Mouse (Mus musculus): ENCODE data around the gene Lalba.
A peak's percentile ranks its signal among the peaks of the same experiment; 100 is the strongest.
"Not testable (repeated sequence)": the region's sequence is repeated elsewhere in the genome, so short reads cannot be mapped to it uniquely, and the experiment has no call there.

Lalba gene

GRCm38 (mm10) chr15:98482701-98483100, at the start of gene Lalba:
TSS of gene Lalba (minus strand) at chr15:98482721.
- no peak for DNase-seq (ENCODE audit: extremely low read depth, low read depth)

- DNase-seq (ENCODE audit: extremely low read depth, low read depth): peak; percentile 59
Observed at GRCm38 (mm10) chr15:98532281-98532680, 49.8 kb upstream of the Lalba start.

GRCm38 (mm10) chr15:98528066-98528563, 45.6 kb upstream of the Lalba start:
- no peak for DNase-seq (ENCODE audit: extremely low read depth, low read depth)

GRCm38 (mm10) chr15:98527056-98527771, 44.7 kb upstream of the Lalba start:
- DNase-seq (ENCODE audit: extremely low read depth, low read depth): no peak

GRCm38 (mm10) chr15:98526057-98526456, 43.5 kb upstream of the Lalba start:
- DNase-seq (ENCODE audit: extremely low read depth, low read depth): no peak

- no peak for DNase-seq (ENCODE audit: extremely low read depth, low read depth)
Observed at GRCm38 (mm10) chr15:98521245-98521644, 38.7 kb upstream of the Lalba start.

GRCm38 (mm10) chr15:98517380-98518355, 35.1 kb upstream of the Lalba start:
- no peak for DNase-seq (ENCODE audit: extremely low read depth, low read depth)

GRCm38 (mm10) chr15:98514845-98515244, 32.3 kb upstream of the Lalba start:
- not testable (repeated sequence) for DNase-seq (ENCODE audit: extremely low read depth, low read depth)

- no peak for DNase-seq (ENCODE audit: extremely low read depth, low read depth)
Observed at GRCm38 (mm10) chr15:98514146-98514545, 31.6 kb upstream of the Lalba start.

GRCm38 (mm10) chr15:98513676-98514075, 31.2 kb upstream of the Lalba start:
- not testable (repeated sequence) for DNase-seq (ENCODE audit: extremely low read depth, low read depth)

GRCm38 (mm10) chr15:98512799-98513321, 30.3 kb upstream of the Lalba start:
- no peak for DNase-seq (ENCODE audit: extremely low read depth, low read depth)

- no peak for DNase-seq (ENCODE audit: extremely low read depth, low read depth)
Observed at GRCm38 (mm10) chr15:98512232-98512631, 29.7 kb upstream of the Lalba start.

GRCm38 (mm10) chr15:98511386-98511928, 28.9 kb upstream of the Lalba start:
- peak; percentile 92 for DNase-seq (ENCODE audit: extremely low read depth, low read depth)

- peak; percentile 87 for DNase-seq (ENCODE audit: extremely low read depth, low read depth)
Observed at GRCm38 (mm10) chr15:98510438-98511385, 28.2 kb upstream of the Lalba start.

GRCm38 (mm10) chr15:98509387-98509786, 26.9 kb upstream of the Lalba start:
- no peak for DNase-seq (ENCODE audit: extremely low read depth, low read depth)

- DNase-seq (ENCODE audit: extremely low read depth, low read depth): no peak
Observed at GRCm38 (mm10) chr15:98507321-98507720, 24.8 kb upstream of the Lalba start.

- peak; percentile 71 for DNase-seq (ENCODE audit: extremely low read depth, low read depth)
Observed at GRCm38 (mm10) chr15:98506253-98506957, 23.9 kb upstream of the Lalba start.

- DNase-seq (ENCODE audit: extremely low read depth, low read depth): peak; percentile 84
Observed at GRCm38 (mm10) chr15:98504514-98504913, 22.0 kb upstream of the Lalba start.

- no peak for DNase-seq (ENCODE audit: extremely low read depth, low read depth)
Observed at GRCm38 (mm10) chr15:98503317-98503716, 20.8 kb upstream of the Lalba start.

- DNase-seq (ENCODE audit: extremely low read depth, low read depth): no peak
Observed at GRCm38 (mm10) chr15:98497631-98498030, 15.1 kb upstream of the Lalba start.
